Mouse (Mus musculus): ENCODE data around the gene Fam181a.

Gene Fam181a

DNA sequence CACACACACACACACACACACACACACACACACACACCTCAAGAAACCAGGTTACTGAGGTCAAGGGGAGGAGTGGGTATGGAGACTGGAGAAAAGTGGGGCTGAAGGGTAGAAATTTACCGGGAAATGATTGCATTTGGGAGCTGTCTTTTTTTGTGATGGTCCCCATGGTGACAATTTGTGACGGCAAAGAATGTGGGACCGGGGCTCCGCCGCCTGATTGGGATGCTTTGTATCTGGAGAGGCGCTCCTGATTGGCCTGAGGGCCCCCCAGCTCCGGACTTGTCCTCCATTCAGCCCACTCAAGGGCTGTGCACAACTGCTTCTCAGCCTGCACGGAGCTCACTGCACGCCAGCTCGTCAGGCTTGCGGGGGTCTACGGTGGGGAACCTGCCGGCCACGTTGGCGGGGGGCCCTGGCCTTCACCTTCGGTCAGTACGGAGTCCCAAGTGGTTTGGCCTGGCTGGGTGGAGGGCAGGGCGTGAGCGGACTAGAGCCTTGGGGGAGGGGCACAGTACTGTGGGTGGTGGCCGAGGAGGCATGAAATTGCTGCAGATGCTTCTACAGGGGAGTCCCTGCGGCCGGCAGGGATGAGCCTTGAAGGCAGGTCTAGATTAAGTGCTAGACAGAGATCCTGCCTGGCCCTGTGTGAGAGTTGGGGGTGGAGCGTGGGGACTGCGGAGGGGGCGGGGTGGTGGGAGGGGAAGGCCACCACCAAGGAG is 4.0 kb downstream of the Fam181a start:
- no peak for DNase-seq (ENCODE audit: low spot score)

GRCm38 (mm10) chr12:103315831-103316545 is 5.2 kb downstream of the Fam181a start:
- no peak for DNase-seq (ENCODE audit: low spot score)

DNA sequence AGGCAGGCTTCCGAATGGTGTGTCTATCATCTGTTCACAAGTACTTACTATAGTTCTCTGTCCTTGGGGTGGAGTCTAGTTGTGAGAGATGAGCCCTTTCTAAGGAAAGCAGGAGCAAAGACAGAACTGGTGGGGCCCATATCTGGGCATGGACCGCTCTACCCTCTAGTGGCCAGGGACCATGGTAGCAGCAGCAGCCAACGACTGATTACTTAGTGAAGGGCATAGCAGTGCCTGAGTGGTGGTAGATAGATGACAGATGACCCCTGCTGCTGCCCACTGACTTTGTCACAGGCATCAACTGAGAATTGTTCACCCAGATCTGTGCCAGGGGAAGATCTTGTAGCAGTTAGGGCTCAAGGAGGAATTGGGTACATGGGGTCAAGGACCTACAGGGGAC is 12.0 kb downstream of the Fam181a start:
- no peak for DNase-seq (ENCODE audit: low spot score)

- DNase-seq (ENCODE audit: low spot score), result peak; percentile 74
Measured at GRCm38 (mm10) chr12:103325156-103325857, 14.5 kb downstream of the Fam181a start.

DNA sequence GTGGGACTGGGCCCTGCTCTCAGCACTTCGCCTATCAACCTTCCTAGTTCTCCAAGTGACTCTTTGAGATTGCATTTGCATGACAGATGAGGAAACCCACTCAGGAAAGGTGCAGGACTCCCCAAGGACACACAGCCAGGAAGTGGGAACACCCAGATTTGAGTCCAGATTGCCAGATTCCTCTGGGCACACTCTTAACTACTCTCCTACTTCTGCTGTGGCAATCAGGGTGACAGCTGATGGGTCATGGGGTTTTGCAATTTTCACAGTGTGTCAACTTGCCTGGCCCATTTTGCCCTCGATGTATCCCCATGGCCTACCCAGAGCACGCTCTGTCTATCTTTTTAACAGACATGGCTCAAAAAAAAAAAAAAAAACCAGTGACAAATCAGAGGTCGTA is 15.8 kb downstream of the Fam181a start:
- DNase-seq (ENCODE audit: low spot score), result no peak

- DNase-seq (ENCODE audit: low spot score), result no peak
Measured at GRCm38 (mm10) chr12:103327107-103327506, 16.3 kb downstream of the Fam181a start.

- no peak for DNase-seq (ENCODE audit: low spot score)
Measured at GRCm38 (mm10) chr12:103328448-103329191, 17.8 kb downstream of the Fam181a start.

GRCm38 (mm10) chr12:103331491-103331890 is 20.7 kb downstream of the Fam181a start:
- DNase-seq (ENCODE audit: low spot score), result no peak

DNA sequence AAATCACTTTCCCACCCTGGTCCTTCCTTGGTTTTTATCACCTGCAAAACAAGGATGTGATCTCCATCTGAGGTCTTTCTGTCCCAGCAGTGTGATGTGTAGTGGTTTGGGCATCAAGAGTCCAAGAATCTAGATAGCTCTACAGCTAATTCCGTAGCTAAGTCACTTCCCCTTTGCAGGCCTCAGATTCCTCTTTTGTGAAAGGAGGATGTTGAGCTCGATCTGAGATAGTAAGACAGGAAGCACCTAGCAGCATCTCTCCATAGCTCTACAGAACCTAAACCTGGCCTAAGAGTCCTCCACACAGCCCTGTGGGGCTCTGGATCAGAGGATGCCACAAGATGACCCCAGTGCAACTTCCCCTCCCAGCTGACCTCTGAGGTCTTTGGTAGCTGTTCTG is 22.1 kb downstream of the Fam181a start:
- DNase-seq (ENCODE audit: low spot score), result no peak

- DNase-seq (ENCODE audit: low spot score), result no peak
Measured at GRCm38 (mm10) chr12:103333426-103333825, 22.7 kb downstream of the Fam181a start.

- DNase-seq (ENCODE audit: low spot score), result no peak
Measured at GRCm38 (mm10) chr12:103336766-103337165, 26.0 kb downstream of the Fam181a start.

- no peak for DNase-seq (ENCODE audit: low spot score)
Measured at GRCm38 (mm10) chr12:103338162-103338798, 27.5 kb downstream of the Fam181a start.

GRCm38 (mm10) chr12:103341212-103341611 is 30.4 kb downstream of the Fam181a start:
- no peak for DNase-seq (ENCODE audit: low spot score)

DNA sequence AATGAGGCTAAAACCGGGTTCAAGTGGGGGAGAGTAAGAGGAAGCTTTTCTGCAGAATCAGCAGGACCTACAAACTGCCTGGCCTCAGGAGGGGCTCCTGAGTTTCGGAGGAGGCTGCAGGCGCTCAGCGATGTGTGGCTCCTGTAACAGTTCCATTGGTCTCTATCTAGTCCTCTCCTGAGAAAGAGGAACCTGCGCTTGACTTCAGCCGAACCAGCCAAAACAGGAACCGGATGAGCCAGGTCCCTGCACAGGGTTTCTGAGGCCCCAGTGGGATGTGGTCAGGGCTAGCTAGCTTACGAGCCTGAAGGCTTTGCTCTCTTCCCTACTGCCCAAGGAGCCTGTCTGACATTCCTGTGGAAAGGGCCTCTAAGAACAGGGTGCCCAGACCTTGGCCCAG is 32.7 kb downstream of the Fam181a start:
- no peak for DNase-seq (ENCODE audit: low spot score)

DNA sequence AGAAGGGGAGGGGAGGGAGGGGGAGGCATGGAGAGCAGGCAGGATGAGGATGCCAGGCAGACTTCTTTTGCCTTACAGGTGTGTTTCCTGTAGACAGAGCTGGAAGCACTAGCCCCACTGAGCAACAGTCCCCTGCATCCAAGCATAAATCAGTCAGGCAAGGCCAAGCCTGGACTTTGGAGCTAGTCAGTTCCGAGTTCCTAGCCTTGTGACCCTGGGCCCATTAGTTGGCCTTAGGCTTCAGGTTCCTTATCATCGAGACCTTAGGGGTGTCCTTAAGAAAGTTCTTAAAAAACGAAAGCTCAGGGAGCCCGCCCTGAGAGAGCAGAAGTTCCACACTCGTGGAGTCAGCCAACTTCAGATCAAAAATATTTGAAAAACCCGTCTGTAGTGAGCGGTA is 34.2 kb downstream of the Fam181a start:
- DNase-seq (ENCODE audit: low spot score), result no peak

GRCm38 (mm10) chr12:103346945-103347344 is 36.2 kb downstream of the Fam181a start:
- DNase-seq (ENCODE audit: low spot score), result no peak

GRCm38 (mm10) chr12:103347406-103347805 is 36.6 kb downstream of the Fam181a start:
- DNase-seq (ENCODE audit: low spot score), result no peak

DNA sequence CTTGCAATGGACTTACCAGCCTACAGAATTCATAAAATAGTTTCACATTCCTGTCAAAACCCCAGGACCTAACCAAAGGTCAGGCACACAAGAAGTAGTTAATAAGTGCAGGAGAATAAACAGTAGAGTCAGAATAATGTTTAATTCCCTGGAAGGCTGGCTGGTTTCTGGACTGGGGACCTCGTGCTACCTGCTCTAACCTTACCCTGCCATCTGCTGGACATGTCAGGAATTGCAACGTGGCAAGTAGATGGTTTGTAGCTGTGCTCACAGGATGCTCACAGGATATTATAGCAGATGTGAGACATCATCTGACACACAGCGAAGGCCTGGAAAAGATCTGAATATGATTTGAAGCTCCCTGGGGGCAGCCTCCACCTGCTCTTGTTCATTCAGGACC is 37.7 kb downstream of the Fam181a start:
- peak; percentile 49 for DNase-seq (ENCODE audit: low spot score)

GRCm38 (mm10) chr12:103352735-103353134 is 42.0 kb downstream of the Fam181a start:
- no peak for DNase-seq (ENCODE audit: low spot score)

GRCm38 (mm10) chr12:103353538-103353937 is 42.8 kb downstream of the Fam181a start:
- DNase-seq (ENCODE audit: low spot score), result peak; percentile 24

DNA sequence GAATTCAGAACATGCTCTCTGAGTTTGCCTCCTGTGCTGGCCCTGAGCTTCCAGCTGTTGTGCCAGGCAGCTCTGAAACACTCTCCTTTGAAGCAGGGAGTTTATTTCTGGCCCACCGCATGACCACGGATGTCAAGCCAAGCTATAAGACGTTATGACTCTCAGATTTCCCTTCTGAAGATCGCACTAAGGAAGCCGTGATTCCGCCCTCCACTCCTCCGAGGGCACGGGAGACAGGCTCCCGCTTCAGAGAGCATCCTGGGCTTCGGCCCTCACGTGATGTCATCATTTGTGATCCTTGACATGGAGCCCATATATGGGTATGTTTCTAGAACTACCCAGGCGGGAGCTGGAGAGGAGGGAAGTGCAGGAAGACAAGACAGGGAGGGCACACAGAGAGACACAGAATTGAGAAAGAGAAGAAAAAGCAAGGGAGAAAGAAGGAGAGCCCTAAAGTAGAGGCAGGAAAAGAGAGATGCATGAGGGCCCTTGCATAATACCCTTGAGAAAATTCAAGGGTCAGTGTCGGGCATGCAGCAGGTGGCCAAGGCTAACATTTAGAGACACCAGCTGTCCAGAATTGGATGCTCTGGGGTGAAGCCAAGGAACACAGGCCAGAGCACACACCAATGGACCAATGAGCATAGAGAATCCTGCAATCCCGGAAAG is 45.1 kb downstream of the Fam181a start, which contains the start of gene Asb2:
Asb2 (minus strand) TSS at position 256 of the 669 bp plus-strand sequence.
- DNase-seq (ENCODE audit: low spot score), result no peak
